Mouse (Mus musculus) bone marrow, adult 2 months (tissue): ENCODE data around the gene Dennd1a. TPM values are rescaled to one million over a fixed set of nuclear protein-coding genes. Genes with fewer than 3 reads are reported as not detected.

Source experiments
- H3K27ac ChIP-seq: fragments of 200-500 bp; 2 replicates; pipeline ENCODE4 v1.5.1; 2012; ENCODE audit warnings: low read depth, mild to moderate bottlenecking, control low read depth, inconsistent platforms, low read length; ENCODE audit not compliant: control insufficient read depth, poor library complexity, insufficient read depth
- H3K4me1 ChIP-seq: fragments of 200-500 bp; 2 replicates; pipeline ENCODE4 v1.6.1; 2011; ENCODE audit warnings: low read length; ENCODE audit not compliant: control insufficient read depth, insufficient read depth
- H3K4me3 ChIP-seq: fragments of 200-500 bp; replicated peaks from 2 replicates; pipeline ENCODE3; 2011; ENCODE audit warnings: mild to moderate bottlenecking, low read depth, low read length, control low read depth; ENCODE audit not compliant: control insufficient read depth
- CTCF ChIP-seq: fragments of 200-500 bp; IDR thresholded peaks from 2 replicates; pipeline ENCODE4 v1.5.1; 2011; ENCODE audit warnings: low read length, control low read depth; ENCODE audit not compliant: control insufficient read depth, insufficient read depth
- POLR2A ChIP-seq: fragments of 200-500 bp; IDR thresholded peaks from 2 replicates; pipeline ENCODE4 v1.6.1; 2011; ENCODE audit warnings: low read depth, mild to moderate bottlenecking, control low read depth, low read length, borderline replicate concordance; ENCODE audit not compliant: control insufficient read depth
- WGBS: fragments of 180-500 bp; shearing (Covaris S2); methylation state at CpG from one replicate; pipeline ENCODE4 v1.1.7; 2018; 5-methylcytosine and 5-hydroxymethylcytosine counted together
- polyA plus RNA-seq: library from polyadenylated mRNA; stranded (reverse); fragments of >200 nt; gene quantifications from 2 replicates; pipeline ENCODE4 v1.2.4, GENCODE M21; 2011; ENCODE audit warnings: low replicate concordance; ENCODE audit not compliant: missing spikeins, insufficient read depth, insufficient read length

The Dennd1a gene
- polyA plus RNA-seq, 1 experiment: 22.9 TPM

DNA sequence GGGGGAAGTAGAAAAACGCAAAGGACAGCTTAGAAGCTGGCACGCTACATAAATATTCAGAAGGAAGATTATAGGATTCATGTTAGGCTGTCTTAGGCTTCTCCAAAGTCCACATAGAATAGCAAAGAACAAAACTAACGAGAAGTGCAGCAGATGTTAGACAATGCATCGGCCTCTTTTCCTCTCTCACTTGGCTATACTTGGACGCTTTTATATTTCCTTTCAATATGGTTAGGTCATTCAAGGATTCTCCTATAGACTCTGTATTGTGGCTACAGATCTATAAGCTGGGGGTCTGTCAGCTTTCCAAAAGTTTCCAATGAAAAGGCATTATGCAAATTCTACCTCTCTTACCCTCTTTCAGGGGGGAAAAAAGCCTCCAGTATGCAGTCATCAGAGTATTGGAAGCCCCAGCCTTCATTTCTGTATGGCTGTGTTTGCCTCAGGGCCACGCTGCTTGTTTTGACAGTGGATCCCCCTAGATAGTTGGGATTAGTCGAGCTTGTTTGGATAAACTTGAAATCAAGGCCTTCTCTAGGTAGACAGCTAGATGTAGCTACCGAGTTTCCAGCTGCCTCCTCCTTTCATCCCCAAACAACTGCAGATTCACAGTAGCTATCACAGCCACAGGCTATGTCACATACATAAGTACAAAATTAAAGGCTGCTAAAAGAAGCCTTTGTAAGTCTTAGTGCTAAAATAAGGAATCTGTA lies 143.0 kb downstream of the Dennd1a start:
- H3K27ac ChIP-seq: no peak overlapping the region
- H3K4me1 ChIP-seq: no peaks in the 10 kb centered on the region; the same call in 1 of the 2 replicates
- TF ChIP-seq POLR2A: no peak
- no peak for TF ChIP-seq CTCF
- 83% methylated on average over 8 of the region's 8 CpGs for WGBS
- H3K4me3 ChIP-seq: no peak overlapping the region

DNA sequence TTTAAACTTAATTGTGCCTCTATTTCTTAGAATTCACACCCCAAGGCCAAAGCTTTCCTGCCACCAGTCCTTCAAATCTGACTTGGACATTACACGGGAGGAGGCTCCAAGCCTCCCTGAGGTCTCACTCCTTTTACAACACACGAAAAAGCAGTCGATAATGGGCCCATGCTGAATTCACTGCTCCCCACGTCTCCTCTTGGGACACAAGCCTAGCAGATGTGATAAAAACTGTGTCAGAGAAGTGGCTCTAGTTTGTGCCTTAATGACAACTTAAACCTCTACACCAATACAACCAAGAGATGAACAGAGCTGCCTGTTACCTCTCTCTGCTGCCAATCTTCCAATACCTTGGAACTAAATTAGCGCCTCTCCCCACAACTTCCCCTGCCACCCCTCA lies 144.3 kb downstream of the Dennd1a start:
- 72% methylated on average over 5 of the region's 5 CpGs for WGBS
- TF ChIP-seq CTCF: no peak
- TF ChIP-seq POLR2A: no peak
- H3K27ac ChIP-seq: no peak overlapping the region

DNA sequence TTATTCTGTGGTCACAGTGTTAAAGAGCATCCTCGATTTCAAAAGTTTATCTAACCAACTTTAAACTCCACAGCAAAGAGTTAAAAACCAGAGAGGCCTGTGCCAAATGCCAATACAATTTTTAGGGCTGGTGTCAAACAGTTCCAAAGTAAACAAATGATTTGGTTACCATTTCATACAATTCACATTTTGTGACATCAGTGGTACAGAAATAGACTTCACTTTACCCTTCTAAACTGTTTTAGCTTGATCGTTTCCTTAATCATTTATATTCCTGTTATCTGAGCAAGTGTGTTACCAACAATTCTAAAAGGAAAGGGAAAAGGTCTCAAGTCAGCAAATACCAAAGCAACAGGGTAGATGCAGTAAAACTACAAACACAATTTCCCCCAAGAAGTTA lies 145.0 kb downstream of the Dennd1a start:
- no peak overlapping the region for H3K27ac ChIP-seq
- 55% methylated on average over 2 of the region's 2 CpGs for WGBS
- no peak overlapping the region for H3K4me3 ChIP-seq
- no peaks in the 10 kb centered on the region; the same call in 1 of the 2 replicates for H3K4me1 ChIP-seq
- TF ChIP-seq POLR2A (no peak), CTCF (no peak)

More for the DNA sequence above, 144.3 kb downstream of the Dennd1a start:
- no peaks in the 10 kb centered on the region; the same call in 1 of the 2 replicates for H3K4me1 ChIP-seq
- H3K4me3 ChIP-seq: no peak overlapping the region

DNA sequence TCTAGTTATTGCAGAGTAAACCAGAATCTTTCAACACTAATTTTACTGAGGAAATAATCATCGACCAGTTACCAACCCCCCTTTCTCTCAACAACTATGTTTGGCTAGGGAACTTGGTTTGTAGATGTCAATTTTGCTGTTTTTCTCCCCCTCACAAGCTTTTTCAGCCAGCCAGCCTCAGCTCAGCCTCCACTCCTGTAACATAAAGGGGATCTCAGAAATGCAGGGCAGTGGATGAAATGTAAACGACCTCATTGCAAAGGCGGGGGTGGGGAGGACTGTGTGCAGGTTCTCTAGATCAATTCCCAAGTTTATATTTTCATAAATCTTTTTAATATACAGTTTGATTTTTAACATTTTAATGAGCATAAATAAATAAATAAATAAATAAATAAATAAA lies 147.7 kb downstream of the Dennd1a start:
- WGBS: 82% methylated on average over 3 of the region's 3 CpGs
- Histone ChIP-seq H3K4me3 (no peak overlapping the region), H3K27ac (no peak overlapping the region), H3K4me1 (no peaks in the 10 kb centered on the region; the same call in 1 of the 2 replicates)
- no peak for TF ChIP-seq POLR2A
- TF ChIP-seq CTCF: no peak

DNA sequence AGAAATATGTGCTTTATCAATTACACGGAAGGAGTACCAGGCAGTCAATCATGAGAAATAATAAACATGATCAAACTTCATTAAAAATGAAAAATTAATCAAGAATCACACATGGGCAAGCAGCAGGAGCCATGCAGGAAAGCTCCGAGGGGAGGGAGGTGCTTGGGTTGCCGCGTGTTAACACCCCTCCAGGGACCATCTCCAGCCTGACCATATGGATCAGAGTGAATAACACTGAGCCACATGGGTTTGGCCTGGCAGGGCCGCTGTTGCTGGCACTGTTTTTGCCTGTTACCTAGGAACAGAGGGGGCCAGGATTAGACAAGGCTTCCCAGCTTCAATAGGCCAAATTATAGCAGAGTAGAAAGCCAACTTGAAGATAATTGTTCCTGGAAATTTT lies 150.1 kb downstream of the Dennd1a start:
- H3K4me1 ChIP-seq: no peaks in the 10 kb centered on the region
- no peak overlapping the region for H3K4me3 ChIP-seq
- no peak overlapping the region for H3K27ac ChIP-seq
- no peak for TF ChIP-seq CTCF
- no peak for TF ChIP-seq POLR2A
- WGBS: 86% methylated on average over 5 of the region's 5 CpGs

DNA sequence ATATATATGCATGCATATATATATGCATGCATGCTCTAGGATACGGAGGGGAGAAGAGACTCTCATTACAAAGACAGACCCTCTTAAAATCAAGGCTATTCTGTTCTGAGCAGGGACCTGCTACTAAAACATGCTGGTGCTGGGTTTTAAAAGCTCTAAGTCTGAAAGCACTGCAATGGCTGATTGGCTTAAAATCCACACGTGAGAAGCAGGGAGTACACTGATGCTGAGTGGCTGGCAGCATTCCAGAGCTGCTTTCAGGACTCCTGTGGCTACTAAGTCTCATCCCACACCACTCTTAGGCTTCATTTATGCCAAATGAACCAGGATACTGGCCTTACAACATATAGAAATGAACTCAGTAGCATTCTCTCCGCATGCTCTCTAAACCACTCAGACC lies 151.8 kb downstream of the Dennd1a start:
- Histone ChIP-seq H3K4me3 (no peak overlapping the region), H3K4me1 (no peaks in the 10 kb centered on the region), H3K27ac (no peak overlapping the region)
- WGBS: 82% methylated on average over 3 of the region's 3 CpGs
- no peak for TF ChIP-seq POLR2A
- TF ChIP-seq CTCF: no peak

DNA sequence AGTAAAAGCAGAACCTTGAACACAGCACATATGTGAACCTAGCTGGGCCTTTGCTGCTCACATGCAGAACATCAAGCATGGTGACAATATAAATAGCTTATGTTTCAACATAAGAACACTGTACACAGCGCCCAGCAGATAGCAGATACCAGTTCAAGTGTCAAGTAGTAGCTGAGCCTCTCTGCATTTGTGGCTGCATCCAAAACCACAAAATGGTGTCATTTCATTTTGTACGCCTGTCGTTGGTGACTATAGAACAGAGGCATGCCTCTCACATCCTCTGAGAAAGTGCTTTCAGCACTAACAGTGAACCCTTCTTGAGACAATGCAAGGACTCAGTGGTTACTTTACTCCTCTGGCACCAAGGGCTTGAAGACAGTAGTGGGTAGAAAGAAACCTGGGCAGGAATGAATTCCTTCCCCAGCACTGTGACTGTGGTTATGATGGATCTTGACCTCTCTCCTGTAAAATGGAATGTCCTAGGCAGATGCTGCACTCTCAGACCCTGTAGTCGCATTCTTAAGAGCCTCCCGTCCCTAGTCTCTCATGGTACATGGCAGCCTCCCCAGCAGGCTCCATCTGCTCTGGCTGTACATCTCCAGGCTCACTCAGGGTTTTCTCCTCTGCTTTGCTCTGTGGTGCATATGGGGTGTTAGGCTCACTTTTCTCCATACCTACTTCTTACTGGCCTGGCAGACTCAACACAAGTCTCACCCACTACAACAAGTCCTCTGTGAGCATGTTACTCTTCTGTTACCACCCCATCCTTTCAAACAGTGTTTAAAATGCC lies 154.0 kb downstream of the Dennd1a start:
- no peaks in the 10 kb centered on the region for H3K4me1 ChIP-seq
- TF ChIP-seq CTCF: no peak
- TF ChIP-seq POLR2A: no peak
- no peak overlapping the region for H3K27ac ChIP-seq
- H3K4me3 ChIP-seq: no peak overlapping the region
- WGBS: 67% methylated on average over 5 of the region's 5 CpGs

DNA sequence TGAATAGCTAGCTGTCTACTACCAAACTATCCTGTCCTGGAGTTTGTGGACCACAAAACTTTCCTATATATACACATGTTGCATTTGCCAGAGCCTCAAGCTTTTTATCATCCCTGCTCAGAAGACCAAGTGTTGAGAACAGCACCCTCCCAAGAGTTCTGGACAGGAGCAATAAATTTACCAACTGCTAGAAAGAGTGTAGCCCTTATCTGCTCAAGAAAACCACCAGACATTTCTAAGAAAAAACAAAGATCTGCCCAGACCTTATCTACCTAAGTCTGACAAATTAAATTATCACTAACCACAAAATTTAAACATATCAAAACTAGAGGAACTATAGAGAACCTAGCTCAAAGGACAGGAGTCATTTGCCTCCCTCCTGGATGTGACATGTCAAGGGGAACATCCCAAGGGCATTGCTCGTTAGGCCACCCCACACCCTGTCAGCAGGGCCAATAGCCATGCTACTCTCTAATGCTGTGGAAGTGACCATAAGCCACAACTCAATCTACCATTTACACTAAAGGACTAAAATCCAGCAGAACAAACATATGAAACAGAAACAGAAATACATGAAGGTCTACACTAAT lies 154.9 kb downstream of the Dennd1a start:
- WGBS: 69% methylated on average over 1 of the region's 1 CpGs
- no peaks in the 10 kb centered on the region for H3K4me1 ChIP-seq

More for the DNA sequence above, 154.9 kb downstream of the Dennd1a start:
- Histone ChIP-seq H3K4me3 (no peak overlapping the region), H3K27ac (no peak overlapping the region)
- TF ChIP-seq POLR2A: no peak
- no peak for TF ChIP-seq CTCF
